Mouse (Mus musculus): ENCODE data around the gene Scfd2. TPM values are rescaled to one million over a fixed set of nuclear protein-coding genes. Genes with fewer than 3 reads are reported as not detected.

The Scfd2 gene
- polyA plus RNA-seq, 1 experiment from 2014 or later, result 17.1 TPM

- WGBS, result 68% methylated on average over 5 of the region's 5 CpGs
- Histone ChIP-seq H3K36me3 (no peaks in the 10 kb centered on the region), H3K27me3 (no peaks in the 10 kb centered on the region), H3K4me3 (no peak overlapping the region), H3K4me1 (peaks cover 7% of the 10 kb centered on the region), H3K27ac (no peak overlapping the region), H3K9me3 (replicated peaks) (no peaks in the 10 kb centered on the region), H3K9ac (no peak overlapping the region), H3K4me2 (replicated peaks) (no peak overlapping the region)
- ATAC-seq (ENCODE audit: low FRiP score), result no peak
These were observed 80.6 kb downstream of the Scfd2 start for GRCm38 (mm10) chr5:74450977-74451376.

GRCm38 (mm10) chr5:74447517-74448334 lies 83.8 kb downstream of the Scfd2 start:
- Histone ChIP-seq H3K4me1 (peaks cover 7% of the 10 kb centered on the region), H3K27me3 (no peaks in the 10 kb centered on the region), H3K27ac (no peak overlapping the region), H3K4me3 (no peak overlapping the region), H3K9ac (no peak overlapping the region), H3K36me3 (no peaks in the 10 kb centered on the region), H3K4me2 (replicated peaks) (no peak overlapping the region), H3K9me3 (replicated peaks) (no peaks in the 10 kb centered on the region)
- ATAC-seq (ENCODE audit: low FRiP score), result no peak
- 64% methylated on average over 10 of the region's 10 CpGs for WGBS

- H3K27ac ChIP-seq, result no peak overlapping the region
- no peak overlapping the region for H3K4me2 ChIP-seq (replicated peaks)
- ATAC-seq (ENCODE audit: low FRiP score), result no peak
- no peaks in the 10 kb centered on the region for H3K27me3 ChIP-seq
- WGBS, result 79% methylated on average over 3 of the region's 3 CpGs
- no peaks in the 10 kb centered on the region for H3K9me3 ChIP-seq (replicated peaks)
- no peaks in the 10 kb centered on the region for H3K36me3 ChIP-seq
- H3K9ac ChIP-seq, result no peak overlapping the region
- H3K4me1 ChIP-seq, result peaks cover 7% of the 10 kb centered on the region
- no peak overlapping the region for H3K4me3 ChIP-seq
These were observed 85.7 kb downstream of the Scfd2 start for GRCm38 (mm10) chr5:74445861-74446260.

- no peaks in the 10 kb centered on the region for H3K4me1 ChIP-seq
- no peak overlapping the region for H3K4me3 ChIP-seq
- no peaks in the 10 kb centered on the region for H3K36me3 ChIP-seq
- no peak overlapping the region for H3K27ac ChIP-seq
- no peak overlapping the region for H3K9ac ChIP-seq
- 90% methylated on average over 8 of the region's 8 CpGs for WGBS
- ATAC-seq (ENCODE audit: low FRiP score), result no peak
- no peaks in the 10 kb centered on the region for H3K27me3 ChIP-seq
- no peaks in the 10 kb centered on the region for H3K9me3 ChIP-seq (replicated peaks)
- H3K4me2 ChIP-seq (replicated peaks), result no peak overlapping the region
These were observed 93.2 kb downstream of the Scfd2 start for GRCm38 (mm10) chr5:74438353-74438752.

- Histone ChIP-seq H3K9ac (no peak overlapping the region), H3K27me3 (0 out of 2 replicates have a peak, but pooled peaks cover 7% of the 10 kb centered on the region), H3K4me2 (replicated peaks) (peak overlapping the region; percentile 40), H3K27ac (no peak overlapping the region), H3K4me1 (0 out of 2 replicates have a peak, but pooled peaks cover 2% of the 10 kb centered on the region), H3K36me3 (no peaks in the 10 kb centered on the region), H3K9me3 (replicated peaks) (no peaks in the 10 kb centered on the region), H3K4me3 (no peak overlapping the region)
- 24% methylated on average over 9 of the region's 9 CpGs for WGBS
- ATAC-seq (ENCODE audit: low FRiP score), result no peak
These were observed 97.9 kb downstream of the Scfd2 start for GRCm38 (mm10) chr5:74433580-74434147.

GRCm38 (mm10) chr5:74432879-74433539 lies 98.5 kb downstream of the Scfd2 start:
- Histone ChIP-seq H3K9ac (no peak overlapping the region), H3K27me3 (0 out of 2 replicates have a peak, but pooled peaks cover 7% of the 10 kb centered on the region), H3K36me3 (no peaks in the 10 kb centered on the region), H3K9me3 (replicated peaks) (no peaks in the 10 kb centered on the region), H3K4me3 (no peak overlapping the region), H3K4me2 (replicated peaks) (peak overlapping the region; percentile 40; the same call in 1 of the 2 replicates), H3K4me1 (0 out of 2 replicates have a peak, but pooled peaks cover 2% of the 10 kb centered on the region), H3K27ac (0 out of 2 replicates have a peak overlapping the region, but pooled peaks have one; percentile 23)
- WGBS, result 30% methylated on average over 14 of the region's 14 CpGs
- no peak; the same call in 1 of the 2 replicates for ATAC-seq (ENCODE audit: low FRiP score)

GRCm38 (mm10) chr5:74420615-74421132 lies 110.9 kb downstream of the Scfd2 start:
- H3K27me3 ChIP-seq, result no peaks in the 10 kb centered on the region
- H3K36me3 ChIP-seq, result no peaks in the 10 kb centered on the region
- H3K4me2 ChIP-seq (replicated peaks), result no peak overlapping the region
- H3K4me1 ChIP-seq, result no peaks in the 10 kb centered on the region
- H3K27ac ChIP-seq, result no peak overlapping the region
- H3K4me3 ChIP-seq, result no peak overlapping the region
- H3K9me3 ChIP-seq (replicated peaks), result no peaks in the 10 kb centered on the region
- H3K9ac ChIP-seq, result no peak overlapping the region
- WGBS, result 89% methylated on average over 5 of the region's 5 CpGs
- no peak for ATAC-seq (ENCODE audit: low FRiP score)

- 96% methylated on average over 3 of the region's 3 CpGs for WGBS
These were observed 119.0 kb downstream of the Scfd2 start for GRCm38 (mm10) chr5:74412557-74412956.

GRCm38 (mm10) chr5:74404887-74405286 lies 126.7 kb downstream of the Scfd2 start:
- no peak overlapping the region for H3K27ac ChIP-seq
- WGBS, result 76% methylated on average over 4 of the region's 5 CpGs
- H3K4me2 ChIP-seq (replicated peaks), result no peak overlapping the region
- no peak overlapping the region for H3K4me3 ChIP-seq
- no peaks in the 10 kb centered on the region for H3K27me3 ChIP-seq
- H3K9ac ChIP-seq, result no peak overlapping the region
- no peaks in the 10 kb centered on the region for H3K36me3 ChIP-seq
- no peak for ATAC-seq (ENCODE audit: low FRiP score)
- H3K4me1 ChIP-seq, result no peaks in the 10 kb centered on the region
- no peaks in the 10 kb centered on the region for H3K9me3 ChIP-seq (replicated peaks)

More at GRCm38 (mm10) chr5:74412557-74412956, 119.0 kb downstream of the Scfd2 start:
- no peak for ATAC-seq (ENCODE audit: low FRiP score)
- H3K27ac ChIP-seq, result no peak overlapping the region
- H3K36me3 ChIP-seq, result no peaks in the 10 kb centered on the region
- H3K27me3 ChIP-seq, result no peaks in the 10 kb centered on the region
- no peak overlapping the region for H3K4me2 ChIP-seq (replicated peaks)
- no peaks in the 10 kb centered on the region for H3K4me1 ChIP-seq
- H3K9me3 ChIP-seq (replicated peaks), result no peaks in the 10 kb centered on the region
- no peak overlapping the region for H3K4me3 ChIP-seq
- no peak overlapping the region for H3K9ac ChIP-seq

- Histone ChIP-seq H3K4me3 (no peak overlapping the region), H3K9me3 (replicated peaks) (no peaks in the 10 kb centered on the region), H3K9ac (no peak overlapping the region), H3K27me3 (no peaks in the 10 kb centered on the region), H3K36me3 (no peaks in the 10 kb centered on the region), H3K27ac (no peak overlapping the region), H3K4me2 (replicated peaks) (no peak overlapping the region), H3K4me1 (no peaks in the 10 kb centered on the region)
- no peak for ATAC-seq (ENCODE audit: low FRiP score)
- WGBS, result 75% methylated on average over 5 of the region's 5 CpGs
These were observed 127.5 kb downstream of the Scfd2 start for GRCm38 (mm10) chr5:74404083-74404482.

GRCm38 (mm10) chr5:74402626-74403025 lies 128.9 kb downstream of the Scfd2 start:
- Histone ChIP-seq H3K27me3 (no peaks in the 10 kb centered on the region), H3K36me3 (no peaks in the 10 kb centered on the region), H3K27ac (no peak overlapping the region), H3K9me3 (replicated peaks) (no peaks in the 10 kb centered on the region), H3K4me3 (no peak overlapping the region), H3K4me1 (no peaks in the 10 kb centered on the region), H3K4me2 (replicated peaks) (no peak overlapping the region), H3K9ac (no peak overlapping the region)
- no peak for ATAC-seq (ENCODE audit: low FRiP score)
- WGBS, result 71% methylated on average over 4 of the region's 4 CpGs

- H3K36me3 ChIP-seq, result no peaks in the 10 kb centered on the region
- no peak overlapping the region for H3K27ac ChIP-seq
- H3K4me1 ChIP-seq, result peaks cover 6% of the 10 kb centered on the region; the same call in 1 of the 2 replicates
- H3K27me3 ChIP-seq, result no peaks in the 10 kb centered on the region
- H3K9ac ChIP-seq, result no peak overlapping the region
- no peak for ATAC-seq (ENCODE audit: low FRiP score)
- no peak overlapping the region for H3K4me2 ChIP-seq (replicated peaks)
- 74% methylated on average over 2 of the region's 2 CpGs for WGBS
- no peaks in the 10 kb centered on the region for H3K9me3 ChIP-seq (replicated peaks)
- no peak overlapping the region for H3K4me3 ChIP-seq
These were observed 139.8 kb downstream of the Scfd2 start for GRCm38 (mm10) chr5:74391806-74392205.
